Mouse (Mus musculus) intestine, embryonic 14.5 days (tissue): ENCODE measurements around the gene Hnrnph2. TPM values are rescaled to one million over a fixed set of nuclear protein-coding genes. Genes with fewer than 3 reads are reported as not detected.

Experiments used
- ATAC-seq: fragments of 200-750 bp; cut with Nextera tagmentation; replicated peaks from 2 replicates; pipeline ENCODE4 v1.8.0; 2017; ENCODE audit warnings: low read depth, moderate number of reproducible peaks, moderate TSS enrichment, moderate library complexity; ENCODE audit not compliant: low FRiP score, low TSS enrichment
- DNase-seq: peaks from one replicate; pipeline ENCODE4 v3.0.0-alpha.2; 2018; ENCODE audit warnings: low spot score
- H3K27ac ChIP-seq: fragments of 300-500 bp; sonication (generic); 2 replicates; pipeline ENCODE4 v1.5.1; 2014; ENCODE audit warnings: low read depth, mild to moderate bottlenecking, control low read depth
- H3K27me3 ChIP-seq: fragments of 300-500 bp; sonication (generic); replicated peaks from 2 replicates; pipeline ENCODE4 v1.6.1; 2014; ENCODE audit warnings: low read length, control low read depth; ENCODE audit not compliant: control insufficient read depth, insufficient read depth
- H3K36me3 ChIP-seq: fragments of 300-500 bp; sonication (generic); 2 replicates; pipeline ENCODE4 v1.6.1; 2014; ENCODE audit warnings: low read length, control low read depth; ENCODE audit not compliant: control insufficient read depth, insufficient read depth
- H3K4me1 ChIP-seq: fragments of 300-500 bp; sonication (generic); replicated peaks from 2 replicates; pipeline ENCODE4 v1.6.1; 2014; ENCODE audit warnings: low read length, control low read depth, mixed read lengths; ENCODE audit not compliant: control insufficient read depth, insufficient read depth
- H3K4me2 ChIP-seq: fragments of 300-500 bp; sonication (generic); 2 replicates; pipeline ENCODE4 v1.6.1; 2014; ENCODE audit warnings: low read length
- H3K4me3 ChIP-seq: fragments of 300-500 bp; sonication (generic); 2 replicates; pipeline ENCODE4 v1.5.1; 2014; ENCODE audit warnings: low read depth, low read length, control low read depth, mixed read lengths
- H3K9ac ChIP-seq: fragments of 300-500 bp; sonication (generic); 2 replicates; pipeline ENCODE4 v1.6.1; 2014; ENCODE audit warnings: mild to moderate bottlenecking, low read length
- H3K9me3 ChIP-seq: fragments of 300-500 bp; sonication (generic); 2 replicates; pipeline ENCODE4 v1.6.1; 2016; ENCODE audit warnings: low read length, control low read depth; ENCODE audit not compliant: control insufficient read depth
- WGBS: fragments of 180-500 bp; shearing (Covaris S2); extraction: QIAGEN DNeasy Blood & Tissue Kit; methylation state at CpG from one replicate; pipeline ENCODE4 v1.1.7; 2014; 5-methylcytosine and 5-hydroxymethylcytosine counted together
- polyA plus RNA-seq: library from polyadenylated mRNA; unstranded; fragments of >200 nt; fragmentation: Nextera tagmentation; extraction: Ambion mirVana; gene quantifications from 2 replicates; pipeline ENCODE4 v1.2.1, GENCODE M21; 2014

Hnrnph2 gene
- polyA plus RNA-seq, 1 experiment from 2014 or later, result 84.7 TPM

- no peak for DNase-seq
- H3K36me3 ChIP-seq, result no peaks in the 10 kb centered on the region
- peak overlapping the region; percentile 85 for H3K27ac ChIP-seq
- no peaks in the 10 kb centered on the region for H3K9me3 ChIP-seq
- ATAC-seq, result peak; percentile 82
- H3K9ac ChIP-seq, result peak overlapping the region; percentile 55
- no peaks in the 10 kb centered on the region for H3K4me1 ChIP-seq
- H3K4me2 ChIP-seq, result peak overlapping the region; percentile 48
- no peaks in the 10 kb centered on the region for H3K27me3 ChIP-seq
- 11% methylated on average over 41 of the region's 43 CpGs for WGBS
- peak overlapping the region; percentile 55 for H3K4me3 ChIP-seq
These were observed 571 bp downstream of the Hnrnph2 start for GRCm38 (mm10) chrX:134601380-134602120.

- Histone ChIP-seq H3K4me1 (no peaks in the 10 kb centered on the region), H3K4me3 (no peak overlapping the region), H3K4me2 (no peak overlapping the region), H3K36me3 (peaks cover 5% of the 10 kb centered on the region), H3K27ac (no peak overlapping the region), H3K9ac (no peak overlapping the region), H3K27me3 (no peaks in the 10 kb centered on the region), H3K9me3 (no peaks in the 10 kb centered on the region)
- WGBS, result 29% methylated on average over 4 of the region's 4 CpGs
- ATAC-seq (no peak), DNase-seq (peak; percentile 53)
These were observed 8.5 kb downstream of the Hnrnph2 start for GRCm38 (mm10) chrX:134609472-134609871.

GRCm38 (mm10) chrX:134610984-134611383 lies 10.0 kb downstream of the Hnrnph2 start:
- Histone ChIP-seq H3K36me3 (peaks cover 5% of the 10 kb centered on the region), H3K4me3 (no peak overlapping the region), H3K4me1 (no peaks in the 10 kb centered on the region), H3K9me3 (no peaks in the 10 kb centered on the region), H3K27me3 (no peaks in the 10 kb centered on the region), H3K4me2 (no peak overlapping the region), H3K27ac (no peak overlapping the region), H3K9ac (no peak overlapping the region)
- no peak for ATAC-seq
- DNase-seq, result no peak
- 71% methylated on average over 4 of the region's 4 CpGs for WGBS

GRCm38 (mm10) chrX:134612285-134612959 lies 11.4 kb downstream of the Hnrnph2 start:
- Histone ChIP-seq H3K9ac (no peak overlapping the region), H3K27me3 (no peaks in the 10 kb centered on the region), H3K27ac (peak overlapping the region; percentile 76), H3K36me3 (peaks cover under 1% of the 10 kb centered on the region; the same call in 1 of the 2 replicates), H3K9me3 (no peaks in the 10 kb centered on the region), H3K4me1 (no peaks in the 10 kb centered on the region), H3K4me2 (peak overlapping the region; percentile 47), H3K4me3 (peak overlapping the region; percentile 22)
- ATAC-seq, result peak; percentile 82
- WGBS, result 6% methylated on average over 14 of the region's 15 CpGs
- peak; percentile 84 for DNase-seq

GRCm38 (mm10) chrX:134614306-134614705 lies 13.3 kb downstream of the Hnrnph2 start:
- no peaks in the 10 kb centered on the region for H3K4me1 ChIP-seq
- no peak for ATAC-seq
- no peaks in the 10 kb centered on the region for H3K36me3 ChIP-seq
- DNase-seq, result no peak
- H3K9me3 ChIP-seq, result no peaks in the 10 kb centered on the region
- 61% methylated on average over 2 of the region's 2 CpGs for WGBS
- no peak overlapping the region for H3K27ac ChIP-seq
- no peak overlapping the region for H3K4me2 ChIP-seq
- no peak overlapping the region for H3K9ac ChIP-seq
- H3K27me3 ChIP-seq, result no peaks in the 10 kb centered on the region
- no peak overlapping the region for H3K4me3 ChIP-seq

GRCm38 (mm10) chrX:134619695-134620094 lies 18.7 kb downstream of the Hnrnph2 start:
- no peak overlapping the region for H3K4me2 ChIP-seq
- H3K36me3 ChIP-seq, result no peaks in the 10 kb centered on the region
- WGBS, result 68% methylated on average over 9 of the region's 9 CpGs
- no peak overlapping the region for H3K27ac ChIP-seq
- no peak overlapping the region for H3K4me3 ChIP-seq
- no peak overlapping the region for H3K9ac ChIP-seq
- no peak for ATAC-seq
- H3K9me3 ChIP-seq, result no peaks in the 10 kb centered on the region
- no peaks in the 10 kb centered on the region for H3K27me3 ChIP-seq
- DNase-seq, result no peak
- H3K4me1 ChIP-seq, result no peaks in the 10 kb centered on the region

- Histone ChIP-seq H3K9me3 (no peaks in the 10 kb centered on the region), H3K27me3 (no peaks in the 10 kb centered on the region), H3K4me3 (no peak overlapping the region), H3K9ac (no peak overlapping the region), H3K36me3 (no peaks in the 10 kb centered on the region), H3K27ac (no peak overlapping the region), H3K4me2 (no peak overlapping the region), H3K4me1 (no peaks in the 10 kb centered on the region)
- no peak for ATAC-seq
- no peak for DNase-seq
- 51% methylated on average over 8 of the region's 8 CpGs for WGBS
These were observed 19.4 kb downstream of the Hnrnph2 start for GRCm38 (mm10) chrX:134620254-134620865.

- Histone ChIP-seq H3K27ac (no peak overlapping the region), H3K27me3 (no peaks in the 10 kb centered on the region), H3K9ac (no peak overlapping the region), H3K9me3 (no peaks in the 10 kb centered on the region), H3K4me3 (no peak overlapping the region), H3K36me3 (no peaks in the 10 kb centered on the region), H3K4me1 (no peaks in the 10 kb centered on the region), H3K4me2 (no peak overlapping the region)
- ATAC-seq (no peak), DNase-seq (no peak)
- 78% methylated on average over 3 of the region's 3 CpGs for WGBS
These were observed 20.7 kb downstream of the Hnrnph2 start for GRCm38 (mm10) chrX:134621685-134622084.
